Mouse (Mus musculus): ENCODE results near the gene Eif2b4.
"Not testable (repeated sequence)": the region's sequence is repeated elsewhere in the genome, so short reads cannot be mapped to it uniquely, and the experiment has no call there.

Eif2b4 gene

GRCm38 (mm10) chr5:31192939-31193630 is at the start of gene Eif2b4, which contains the start of gene Snx17:
Eif2b4 (minus strand) TSS chr5:31193430.
Snx17 (plus strand) TSS chr5:31193227.
- peak; percentile 96 for DNase-seq (ENCODE audit: low read depth in 1 of 2, low spot score in 2 of 2)

- DNase-seq (ENCODE audit: low read depth in 1 of 2, low spot score in 2 of 2) = no peak
Measured at GRCm38 (mm10) chr5:31242191-31242590, 49.0 kb upstream of the Eif2b4 start.

GRCm38 (mm10) chr5:31241522-31242034 is 48.3 kb upstream of the Eif2b4 start:
- DNase-seq (ENCODE audit: low read depth in 1 of 2, low spot score in 2 of 2) = no peak

- DNase-seq (ENCODE audit: low read depth in 1 of 2, low spot score in 2 of 2) = peak; percentile 82 to 90
Measured at GRCm38 (mm10) chr5:31240637-31241521, 47.6 kb upstream of the Eif2b4 start, which contains the start of the genes Nrbp1 and Gm9970. Nrbp1 (plus strand) TSS chr5:31240864. Gm9970 (minus strand) TSS chr5:31241232.

- DNase-seq (ENCODE audit: low read depth in 1 of 2, low spot score in 2 of 2) = no peak
Measured at GRCm38 (mm10) chr5:31226641-31227040, 33.4 kb upstream of the Eif2b4 start.

GRCm38 (mm10) chr5:31222696-31223095 is 29.5 kb upstream of the Eif2b4 start:
- DNase-seq (ENCODE audit: low read depth in 1 of 2, low spot score in 2 of 2) = no peak

GRCm38 (mm10) chr5:31221304-31221945 is 28.2 kb upstream of the Eif2b4 start:
- DNase-seq (ENCODE audit: low read depth in 1 of 2, low spot score in 2 of 2) = no peak

- peak; percentile 90 to 99 for DNase-seq (ENCODE audit: low read depth in 1 of 2, low spot score in 2 of 2)
Measured at GRCm38 (mm10) chr5:31220448-31221303, 27.4 kb upstream of the Eif2b4 start, which contains the start of gene Ppm1g. Ppm1g (minus strand) TSS chr5:31220687.

- peak in 1 of 2 experiments; percentile 35 for DNase-seq (ENCODE audit: low read depth in 1 of 2, low spot score in 2 of 2)
Measured at GRCm38 (mm10) chr5:31219911-31220447, 26.7 kb upstream of the Eif2b4 start.

- no peak for DNase-seq (ENCODE audit: low read depth in 1 of 2, low spot score in 2 of 2)
Measured at GRCm38 (mm10) chr5:31219474-31219873, 26.2 kb upstream of the Eif2b4 start.

GRCm38 (mm10) chr5:31219070-31219469 is 25.8 kb upstream of the Eif2b4 start:
- DNase-seq (ENCODE audit: low read depth in 1 of 2, low spot score in 2 of 2) = no peak

GRCm38 (mm10) chr5:31218294-31218693 is 25.1 kb upstream of the Eif2b4 start:
- no peak for DNase-seq (ENCODE audit: low read depth in 1 of 2, low spot score in 2 of 2)

GRCm38 (mm10) chr5:31216554-31216953 is 23.3 kb upstream of the Eif2b4 start:
- not testable (repeated sequence) for DNase-seq (ENCODE audit: low read depth in 1 of 2, low spot score in 2 of 2)

- no peak for DNase-seq (ENCODE audit: low read depth in 1 of 2, low spot score in 2 of 2)
Measured at GRCm38 (mm10) chr5:31204421-31204820, 11.2 kb upstream of the Eif2b4 start.

GRCm38 (mm10) chr5:31203866-31204265 is 10.6 kb upstream of the Eif2b4 start:
- no peak for DNase-seq (ENCODE audit: low read depth in 1 of 2, low spot score in 2 of 2)

GRCm38 (mm10) chr5:31202933-31203332 is 9.7 kb upstream of the Eif2b4 start:
- DNase-seq (ENCODE audit: low read depth in 1 of 2, low spot score in 2 of 2) = no peak

GRCm38 (mm10) chr5:31201742-31202590 is 8.7 kb upstream of the Eif2b4 start, which contains the start of gene Zfp513:
Zfp513 (minus strand) TSS chr5:31202303.
- DNase-seq (ENCODE audit: low read depth in 1 of 2, low spot score in 2 of 2) = peak; percentile 88 to 95

- no peak for DNase-seq (ENCODE audit: low read depth in 1 of 2, low spot score in 2 of 2)
Measured at GRCm38 (mm10) chr5:31201042-31201741, 8.0 kb upstream of the Eif2b4 start.
